Mouse (Mus musculus) myocyte (in vitro differentiated cells): ENCODE data around the gene Tbc1d14. TPM values are rescaled to one million over a fixed set of nuclear protein-coding genes. Genes with fewer than 3 reads are reported as not detected.

ENCODE experiments used
- H3K27me3 ChIP-seq: one replicate; pipeline ENCODE4 v1.6.1; 2011; ENCODE audit not compliant: control insufficient read depth, insufficient read depth, insufficient read length
- H3K36me3 ChIP-seq: one replicate; pipeline ENCODE4 v1.6.1; 2011; ENCODE audit not compliant: control insufficient read depth, insufficient read depth
- H3K4me2 ChIP-seq: one replicate; pipeline ENCODE4 v1.6.1; 2011; ENCODE audit warnings: low read depth, control low read depth
- H3K4me3 ChIP-seq: one replicate; pipeline ENCODE4 v1.5.1; 2011; ENCODE audit warnings: mild to moderate bottlenecking, control low read depth, moderate library complexity
- H3K79me2 ChIP-seq: one replicate; pipeline ENCODE4 v1.6.1; 2011; ENCODE audit not compliant: control insufficient read depth, insufficient read depth
- H3ac ChIP-seq: one replicate; pipeline ENCODE4 v1.6.1; 2011; ENCODE audit not compliant: control insufficient read depth, insufficient read length
- CEBPB ChIP-seq: IDR thresholded peaks from 2 replicates; pipeline ENCODE4 v1.6.1; 2011; ENCODE audit warnings: mild to moderate bottlenecking, moderate library complexity; ENCODE audit not compliant: poor library complexity, insufficient read depth, severe bottlenecking
- E2F4 ChIP-seq: IDR thresholded peaks from one replicate; pipeline ENCODE4 v1.6.1; 2011; ENCODE audit warnings: mild to moderate bottlenecking, control low read depth, moderate library complexity; ENCODE audit not compliant: insufficient read depth
- MAX ChIP-seq: IDR thresholded peaks from one replicate; pipeline ENCODE4 v1.6.1; 2011; ENCODE audit warnings: low read depth, mild to moderate bottlenecking, control low read depth
- MYOD1 ChIP-seq, 3 experiments: IDR thresholded peaks; one replicate each; pipeline ENCODE4 v1.6.1; 2011; ENCODE audit warnings: control low read depth in 2 of 3, low read depth in 2 of 3, mild to moderate bottlenecking in 2 of 3, moderate library complexity in 1 of 3; ENCODE audit not compliant: insufficient read length in 2 of 3, control insufficient read depth in 1 of 3
- MYOG ChIP-seq, 3 experiments: IDR thresholded peaks; one replicate each; pipeline ENCODE4 v1.6.1; 2011; ENCODE audit warnings: control low read depth in 2 of 3, low read depth in 2 of 3, mild to moderate bottlenecking in 2 of 3; ENCODE audit not compliant: insufficient read length in 2 of 3, control insufficient read depth in 1 of 3, insufficient read depth in 1 of 3
- POLR2A ChIP-seq: IDR thresholded peaks from one replicate; pipeline ENCODE4 v1.6.1; 2011; ENCODE audit warnings: low read depth, mild to moderate bottlenecking, control low read depth, moderate library complexity; ENCODE audit not compliant: insufficient read length
- POLR2AphosphoS2 ChIP-seq: IDR thresholded peaks from one replicate; pipeline ENCODE4 v1.6.1; 2011; ENCODE audit warnings: low read depth, control low read depth; ENCODE audit not compliant: insufficient read length
- REST ChIP-seq: IDR thresholded peaks from one replicate; pipeline ENCODE4 v1.6.1; 2011; ENCODE audit warnings: mild to moderate bottlenecking, control low read depth, moderate library complexity; ENCODE audit not compliant: insufficient read depth, insufficient read length
- SRF ChIP-seq: IDR thresholded peaks from one replicate; pipeline ENCODE4 v1.6.1; 2011; ENCODE audit warnings: low read depth; ENCODE audit not compliant: control insufficient read depth, insufficient read length
- TCF12 ChIP-seq: IDR thresholded peaks from one replicate; pipeline ENCODE4 v1.6.1; 2011; ENCODE audit warnings: mild to moderate bottlenecking, control low read depth; ENCODE audit not compliant: poor library complexity, insufficient read depth, severe bottlenecking
- TCF3 ChIP-seq: IDR thresholded peaks from one replicate; pipeline ENCODE4 v1.6.1; 2011; ENCODE audit warnings: low read depth, control low read depth; ENCODE audit not compliant: insufficient read length
- USF1 ChIP-seq: IDR thresholded peaks from one replicate; pipeline ENCODE4 v1.6.1; 2011; ENCODE audit warnings: low read depth, mild to moderate bottlenecking, control low read depth, moderate library complexity
- polyA plus RNA-seq: library from polyadenylated mRNA; unstranded; fragments of >200 nt; fragmentation: generic; extraction: Trizol; gene quantifications from one replicate; pipeline ENCODE4 v1.2.1, GENCODE M21; 2012; ENCODE audit warnings: missing spikeins

Tbc1d14 gene
- polyA plus RNA-seq, 1 experiment: 7.8 TPM

DNA sequence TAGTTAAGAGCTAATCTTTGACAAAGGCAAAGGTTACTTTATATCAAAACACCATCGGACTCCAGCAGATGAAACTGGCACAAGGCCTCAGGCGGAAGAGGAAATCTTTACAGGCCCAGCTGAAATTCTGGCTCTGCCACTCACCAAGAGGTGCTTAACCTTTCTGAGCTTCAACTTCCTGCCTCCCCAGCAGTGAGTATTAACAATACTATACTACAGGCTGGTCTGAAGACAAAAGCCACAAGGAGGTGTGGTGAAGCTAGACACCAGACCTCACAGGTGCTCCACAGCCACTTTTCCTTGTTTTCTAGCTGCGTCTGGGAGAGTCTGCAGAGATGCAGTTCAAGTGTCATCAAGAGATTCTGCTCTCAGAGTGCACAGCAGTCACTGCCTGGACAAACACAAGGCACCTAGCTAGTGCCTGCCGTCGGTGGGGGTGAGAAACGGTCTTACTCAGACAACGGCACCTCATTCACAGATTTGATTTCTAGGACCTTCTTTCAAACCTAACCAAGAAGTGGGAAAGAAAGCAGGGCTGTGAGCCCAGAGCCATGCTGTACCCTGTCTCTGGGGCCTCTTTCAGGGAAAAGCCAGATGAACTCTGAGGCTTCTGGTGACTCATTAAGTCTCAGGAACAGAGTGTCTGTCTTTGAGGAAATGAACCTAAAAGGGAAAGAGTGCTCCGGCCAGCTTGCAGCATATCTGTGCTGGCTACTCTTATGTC lies 18.8 kb downstream of the Tbc1d14 start:
- Histone ChIP-seq H3ac (no peak overlapping the region), H3K36me3 (no peaks in the 10 kb centered on the region), H3K4me2 (no peak overlapping the region), H3K27me3 (no peaks in the 10 kb centered on the region), H3K4me3 (no peak overlapping the region), H3K79me2 (no peaks in the 10 kb centered on the region)
- no peak for TF ChIP-seq MYOD1 (IDR thresholded peaks at IDR 0.05; ENCODE audit: control insufficient read depth in 1 of 3, insufficient read length in 2 of 3, low read depth in 2 of 3)
- TF ChIP-seq POLR2A: no peak
- TF ChIP-seq REST: no peak
- no peak for TF ChIP-seq TCF3
- TF ChIP-seq USF1: no peak
- no peak for TF ChIP-seq E2F4
- no peak for TF ChIP-seq MAX
- no peak for TF ChIP-seq SRF
- TF ChIP-seq CEBPB: no peak
- TF ChIP-seq POLR2AphosphoS2: no peak
- TF ChIP-seq TCF12: no peak
- no peak for TF ChIP-seq MYOG (IDR thresholded peaks at IDR 0.05; ENCODE audit: control insufficient read depth in 1 of 3, insufficient read depth in 1 of 3, insufficient read length in 2 of 3, low read depth in 2 of 3)

DNA sequence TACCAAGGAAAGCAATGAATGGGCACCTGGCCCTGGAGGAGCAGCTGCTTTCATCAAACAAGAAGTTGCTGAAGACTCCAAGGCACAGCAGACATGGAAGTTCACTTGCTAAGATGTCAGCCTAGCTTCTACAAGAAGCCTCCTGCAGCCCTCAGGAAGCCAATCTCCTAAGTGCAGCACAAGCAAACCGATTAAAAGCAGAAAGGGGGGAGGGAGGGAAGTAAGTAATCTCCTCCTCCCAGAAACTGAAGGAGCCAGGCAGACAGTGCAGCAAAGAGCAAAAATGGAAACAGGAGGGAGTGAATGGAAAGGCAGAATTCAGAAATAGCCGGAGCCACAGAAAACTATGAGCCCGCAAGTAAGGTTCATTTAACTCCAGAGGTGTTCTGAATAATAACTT lies 19.7 kb downstream of the Tbc1d14 start:
- Histone ChIP-seq H3K4me2 (no peak overlapping the region), H3ac (no peak overlapping the region), H3K4me3 (no peak overlapping the region), H3K79me2 (no peaks in the 10 kb centered on the region), H3K27me3 (no peaks in the 10 kb centered on the region), H3K36me3 (no peaks in the 10 kb centered on the region)
- TF ChIP-seq CEBPB (no peak), REST (no peak), MYOD1 (IDR thresholded peaks at IDR 0.05; ENCODE audit: control insufficient read depth in 1 of 3, insufficient read length in 2 of 3, low read depth in 2 of 3) (no peak), MYOG (IDR thresholded peaks at IDR 0.05; ENCODE audit: control insufficient read depth in 1 of 3, insufficient read depth in 1 of 3, insufficient read length in 2 of 3, low read depth in 2 of 3) (no peak), SRF (no peak), TCF3 (no peak)

DNA sequence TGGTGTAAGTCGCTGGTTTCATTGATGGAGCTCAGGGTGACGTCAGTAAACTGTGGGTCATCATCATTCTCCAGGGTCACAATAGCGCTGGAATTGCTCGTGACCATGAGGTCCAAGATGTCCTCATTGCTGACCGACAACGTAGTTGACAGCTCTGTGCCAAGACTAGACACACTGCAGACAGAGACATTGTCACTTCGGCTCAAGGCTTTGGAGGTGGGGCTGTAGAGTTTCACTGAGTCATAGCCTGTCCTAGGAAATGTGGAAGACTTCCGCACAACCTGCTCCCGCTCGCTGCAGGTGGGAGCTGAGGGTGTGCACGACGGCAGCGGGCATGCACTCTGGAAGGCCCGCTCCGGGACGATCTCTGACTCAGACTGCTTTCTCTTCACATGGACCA lies 21.7 kb downstream of the Tbc1d14 start:
- Histone ChIP-seq H3K36me3 (no peaks in the 10 kb centered on the region), H3K4me3 (no peak overlapping the region), H3K4me2 (no peak overlapping the region), H3K79me2 (no peaks in the 10 kb centered on the region), H3ac (no peak overlapping the region), H3K27me3 (no peaks in the 10 kb centered on the region)
- TF ChIP-seq REST (no peak), POLR2A (no peak)

DNA sequence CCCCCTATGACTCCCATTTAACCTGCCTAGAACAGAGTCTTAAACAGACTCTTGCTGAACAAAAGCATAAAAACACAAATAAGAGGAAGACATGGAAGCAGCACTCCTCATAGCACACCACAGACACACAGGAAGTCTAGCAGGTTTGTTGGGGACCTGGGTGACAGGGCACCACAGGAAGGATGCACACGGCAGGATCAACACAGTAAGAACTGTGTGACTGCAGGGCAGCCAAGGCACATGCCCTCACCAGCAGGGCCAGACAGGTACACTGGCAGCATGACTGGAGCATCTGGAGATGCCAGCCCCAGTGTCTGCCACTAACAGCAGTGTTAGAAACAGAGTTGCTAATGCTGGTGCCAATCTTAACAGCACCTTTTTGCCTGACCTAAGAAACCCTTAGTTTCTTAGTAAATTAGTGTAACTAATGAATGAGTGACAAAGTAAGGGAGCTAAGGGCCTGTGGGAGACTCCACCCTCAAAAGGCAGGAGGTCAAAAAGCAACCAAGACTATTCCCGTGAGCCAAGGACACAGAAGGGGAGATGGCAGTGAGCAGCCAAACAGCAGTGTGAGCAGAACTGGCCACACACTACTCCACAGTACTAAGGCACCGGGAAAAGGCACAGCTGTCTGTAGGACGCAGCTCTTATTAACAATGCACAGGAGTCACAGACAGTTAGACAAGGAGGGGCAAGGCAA lies 22.4 kb downstream of the Tbc1d14 start:
- no peak for TF ChIP-seq MYOG (IDR thresholded peaks at IDR 0.05; ENCODE audit: control insufficient read depth in 1 of 3, insufficient read depth in 1 of 3, insufficient read length in 2 of 3, low read depth in 2 of 3)
- TF ChIP-seq MYOD1 (IDR thresholded peaks at IDR 0.05; ENCODE audit: control insufficient read depth in 1 of 3, insufficient read length in 2 of 3, low read depth in 2 of 3): no peak
- TF ChIP-seq MAX: no peak
- Histone ChIP-seq H3K79me2 (no peaks in the 10 kb centered on the region), H3ac (no peak overlapping the region), H3K4me3 (no peak overlapping the region), H3K27me3 (no peaks in the 10 kb centered on the region), H3K36me3 (no peaks in the 10 kb centered on the region), H3K4me2 (no peak overlapping the region)

DNA sequence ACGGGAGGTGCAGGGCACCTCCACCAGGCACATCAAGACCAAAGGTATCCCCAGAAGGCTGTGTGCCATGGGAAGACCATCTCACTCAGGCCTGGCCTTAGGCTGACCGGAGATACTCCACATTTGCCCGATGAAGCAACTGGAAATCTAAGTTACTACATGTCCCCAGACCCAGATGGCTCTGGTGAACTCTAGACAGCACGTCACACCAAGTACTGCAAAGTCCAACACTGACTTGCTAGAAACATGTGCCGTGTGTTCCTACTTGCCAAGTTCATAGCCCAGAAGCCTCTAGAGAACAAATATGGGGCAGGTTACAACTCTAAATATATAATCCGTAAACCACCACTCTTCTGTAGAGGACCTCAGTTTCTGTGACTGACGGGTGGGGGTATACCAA lies 23.0 kb downstream of the Tbc1d14 start:
- no peak overlapping the region for H3ac ChIP-seq
- H3K27me3 ChIP-seq: no peaks in the 10 kb centered on the region
- no peaks in the 10 kb centered on the region for H3K36me3 ChIP-seq
- no peak for TF ChIP-seq MYOG (IDR thresholded peaks at IDR 0.05; ENCODE audit: control insufficient read depth in 1 of 3, insufficient read depth in 1 of 3, insufficient read length in 2 of 3, low read depth in 2 of 3)
- no peak for TF ChIP-seq POLR2A
- no peak for TF ChIP-seq USF1
- TF ChIP-seq REST: no peak
- TF ChIP-seq TCF12: no peak
- TF ChIP-seq E2F4: no peak
- no peak for TF ChIP-seq SRF
- no peak for TF ChIP-seq POLR2AphosphoS2
- no peak for TF ChIP-seq MAX
- TF ChIP-seq MYOD1 (IDR thresholded peaks at IDR 0.05; ENCODE audit: control insufficient read depth in 1 of 3, insufficient read length in 2 of 3, low read depth in 2 of 3): no peak
- no peak for TF ChIP-seq CEBPB
- no peak for TF ChIP-seq TCF3
- no peak overlapping the region for H3K4me2 ChIP-seq
- no peak overlapping the region for H3K4me3 ChIP-seq
- H3K79me2 ChIP-seq: no peaks in the 10 kb centered on the region
